Mouse (Mus musculus) forebrain, embryonic 11.5 days (tissue): ENCODE measurements around the gene Cd68. TPM values are rescaled to one million over a fixed set of nuclear protein-coding genes. Genes with fewer than 3 reads are reported as not detected.
A peak's percentile ranks its signal among the peaks of the same experiment; 100 is the strongest.

Experiments used
- ATAC-seq: fragments of 200-750 bp; cut with Nextera tagmentation; replicated peaks from 2 replicates; pipeline ENCODE4 v1.8.0; 2017; ENCODE audit warnings: moderate TSS enrichment; ENCODE audit not compliant: low FRiP score
- DNase-seq: peaks from one replicate; pipeline ENCODE4 v3.0.0-alpha.2; 2017; ENCODE audit warnings: low spot score
- H3K27ac ChIP-seq: fragments of 300-500 bp; sonication (generic); 2 replicates; pipeline ENCODE4 v1.5.1; 2014; ENCODE audit warnings: low read depth, low read length
- H3K27me3 ChIP-seq: fragments of 300-500 bp; sonication (generic); 2 replicates; pipeline ENCODE4 v1.6.1; 2014; ENCODE audit warnings: mild to moderate bottlenecking, low read length, mixed read lengths; ENCODE audit not compliant: control insufficient read depth, insufficient read depth
- H3K36me3 ChIP-seq: fragments of 300-500 bp; sonication (generic); 2 replicates; pipeline ENCODE4 v1.6.1; 2014; ENCODE audit warnings: mild to moderate bottlenecking, low read length, moderate library complexity, mixed read lengths; ENCODE audit not compliant: control insufficient read depth, insufficient read depth
- H3K4me1 ChIP-seq: fragments of 300-500 bp; sonication (generic); replicated peaks from 2 replicates; pipeline ENCODE4 v1.6.1; 2014; ENCODE audit warnings: low read length, mixed read lengths; ENCODE audit not compliant: control insufficient read depth, insufficient read depth
- H3K4me2 ChIP-seq: fragments of 300-500 bp; sonication (generic); 2 replicates; pipeline ENCODE4 v1.6.1; 2014; ENCODE audit warnings: low read depth, mild to moderate bottlenecking, low read length, moderate library complexity, mixed read lengths; ENCODE audit not compliant: severe bottlenecking
- H3K4me3 ChIP-seq: fragments of 300-500 bp; sonication (generic); 2 replicates; pipeline ENCODE4 v1.5.1; 2014; ENCODE audit warnings: low read depth, low read length
- H3K9ac ChIP-seq: fragments of 300-500 bp; sonication (generic); 2 replicates; pipeline ENCODE4 v1.6.1; 2014; ENCODE audit warnings: low read length
- H3K9me3 ChIP-seq: fragments of 300-500 bp; sonication (generic); 2 replicates; pipeline ENCODE4 v1.6.1; 2016; ENCODE audit warnings: low read length, mixed read lengths; ENCODE audit not compliant: control insufficient read depth
- WGBS: fragments of 180-500 bp; shearing (Covaris S2); extraction: QIAGEN DNeasy Blood & Tissue Kit; methylation state at CpG from one replicate; pipeline ENCODE4 v1.1.7; 2014; 5-methylcytosine and 5-hydroxymethylcytosine counted together
- polyA plus RNA-seq: library from polyadenylated mRNA; unstranded; fragments of >200 nt; fragmentation: Nextera tagmentation; extraction: Ambion mirVana; gene quantifications from 2 replicates; pipeline ENCODE4 v1.2.1, GENCODE M21; 2014

Cd68 gene
- polyA plus RNA-seq, 1 experiment from 2014 or later, result 6.3 TPM

DNA sequence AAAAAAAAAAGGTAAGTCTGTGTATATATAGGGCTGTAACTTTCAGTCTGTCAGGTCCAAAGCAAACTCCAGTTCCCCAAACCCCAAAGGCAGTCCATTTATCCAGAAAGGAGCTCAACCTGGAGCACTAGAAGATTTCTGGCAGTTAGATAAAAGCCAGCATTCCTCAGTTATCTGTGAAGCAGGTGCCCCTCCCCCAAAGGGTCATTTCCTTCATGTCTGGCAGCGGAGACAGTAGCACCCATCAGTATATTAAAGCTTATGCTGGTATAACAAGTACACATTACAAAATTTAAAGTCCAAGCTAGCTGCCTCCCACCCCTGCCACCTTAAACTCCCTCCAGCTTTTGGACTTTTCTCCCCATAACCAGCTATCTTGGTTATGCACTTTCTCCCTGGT is 33.6 kb upstream of the Cd68 start:
- Histone ChIP-seq H3K4me2 (no peak overlapping the region), H3K27me3 (no peaks in the 10 kb centered on the region), H3K27ac (no peak overlapping the region), H3K9me3 (no peaks in the 10 kb centered on the region), H3K4me3 (no peak overlapping the region), H3K4me1 (peaks cover 7% of the 10 kb centered on the region), H3K36me3 (no peaks in the 10 kb centered on the region), H3K9ac (no peak overlapping the region)
- no peak for ATAC-seq
- 74% methylated on average over 1 of the region's 1 CpGs for WGBS
- no peak for DNase-seq

DNA sequence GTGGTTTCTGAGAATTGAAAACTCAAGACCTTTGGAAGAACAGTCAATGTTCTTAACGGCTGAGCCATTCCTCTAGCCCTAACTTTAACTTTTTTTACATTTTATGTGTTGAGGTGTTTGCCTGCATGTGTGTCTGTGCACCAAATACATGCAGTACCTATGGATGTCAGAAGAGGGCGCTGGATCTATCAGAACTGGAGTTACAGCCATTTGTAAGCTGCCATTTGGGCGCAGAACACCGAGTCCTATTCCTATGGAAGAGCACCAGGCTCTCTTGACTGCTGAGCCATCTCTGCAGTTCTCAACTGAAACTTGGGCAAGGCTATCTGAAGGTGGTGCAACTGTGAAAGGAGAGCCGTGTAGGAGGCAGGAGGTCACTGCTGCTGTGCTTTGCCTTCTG is 32.6 kb upstream of the Cd68 start:
- Histone ChIP-seq H3K4me1 (peaks cover 7% of the 10 kb centered on the region), H3K4me3 (no peak overlapping the region), H3K9me3 (no peaks in the 10 kb centered on the region), H3K27ac (no peak overlapping the region), H3K9ac (no peak overlapping the region), H3K27me3 (no peaks in the 10 kb centered on the region), H3K36me3 (no peaks in the 10 kb centered on the region), H3K4me2 (no peak overlapping the region)
- 72% methylated on average over 5 of the region's 5 CpGs for WGBS
- ATAC-seq (no peak), DNase-seq (no peak)

DNA sequence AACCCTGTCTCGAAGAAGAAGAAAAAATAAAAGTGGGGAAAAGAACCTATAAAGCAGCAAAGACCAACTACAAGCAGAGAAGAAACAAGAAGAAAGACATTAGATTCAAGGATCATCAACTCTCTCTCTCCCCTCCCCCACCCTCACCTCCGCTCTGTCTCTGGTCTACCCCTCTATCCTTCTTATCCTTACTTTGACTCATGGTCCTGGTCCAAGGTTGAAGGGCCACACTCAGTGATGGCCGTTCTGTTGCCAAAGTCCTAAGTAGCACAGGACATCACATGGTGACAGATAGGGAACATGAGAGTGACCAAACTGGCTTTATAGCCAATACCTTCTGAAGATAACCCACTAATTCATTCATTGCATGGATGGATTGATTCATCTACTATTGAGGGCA is 31.4 kb upstream of the Cd68 start:
- no peak overlapping the region for H3K4me2 ChIP-seq
- H3K9ac ChIP-seq, result no peak overlapping the region
- DNase-seq (no peak), ATAC-seq (no peak)
- 90% methylated on average over 3 of the region's 3 CpGs for WGBS
- H3K9me3 ChIP-seq, result no peaks in the 10 kb centered on the region
- no peak overlapping the region for H3K27ac ChIP-seq
- H3K36me3 ChIP-seq, result no peaks in the 10 kb centered on the region
- no peaks in the 10 kb centered on the region for H3K27me3 ChIP-seq
- H3K4me3 ChIP-seq, result no peak overlapping the region
- peaks cover 7% of the 10 kb centered on the region for H3K4me1 ChIP-seq

DNA sequence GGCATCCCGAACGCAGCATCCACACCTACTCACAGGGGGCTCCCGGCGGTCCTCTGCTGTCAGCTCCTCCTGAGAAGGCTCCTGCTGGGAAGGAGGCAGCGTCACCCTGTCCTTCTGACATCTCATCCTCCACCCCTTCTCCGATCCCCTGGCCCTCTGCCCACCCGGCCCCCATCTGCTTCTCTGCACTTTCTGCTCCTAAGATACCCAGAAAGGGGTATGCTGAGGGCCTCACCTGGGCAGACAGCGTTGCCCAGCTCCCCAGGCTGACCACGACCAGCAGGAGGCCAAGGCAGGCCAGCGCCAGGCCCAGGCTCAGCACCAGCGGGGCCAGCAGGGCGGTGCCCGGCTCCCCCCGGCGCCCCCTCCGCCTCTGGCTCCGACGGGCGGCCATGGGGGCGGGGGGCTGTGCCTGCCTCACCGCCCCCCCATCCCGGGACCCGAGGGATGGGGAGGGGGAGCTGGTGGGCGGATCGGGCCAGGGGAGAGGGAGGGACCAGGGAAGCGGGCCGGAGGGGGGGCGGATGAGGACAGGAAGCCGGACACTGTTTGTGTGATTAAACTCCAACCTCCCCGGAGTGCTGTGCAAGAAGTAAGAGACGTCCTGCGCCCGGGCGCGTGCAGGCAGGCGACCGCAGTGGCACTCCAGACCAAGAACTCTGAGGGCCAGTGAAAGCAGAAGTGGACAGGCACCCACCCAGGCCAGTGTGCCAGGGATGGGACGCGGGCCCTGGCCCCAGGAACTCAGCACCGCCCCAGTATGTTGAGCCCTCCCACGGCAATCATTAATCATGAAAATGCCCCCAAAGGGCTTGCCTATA is 29.6 kb upstream of the Cd68 start, which contains the start of the genes Tnfsf12 and Tnfsfm13:
TSS of gene Tnfsf12 (minus strand) at position 489 of the 821 bp plus-strand sequence.
TSS of gene Tnfsfm13 (minus strand) at position 738 of the 821 bp plus-strand sequence.
- Histone ChIP-seq H3K4me2 (peak within 1 kb of the TSS; percentile 90), H3K9ac (peak within 1 kb of the TSS; percentile 75), H3K36me3 (no peaks in the 10 kb centered on the region), H3K4me1 (peaks cover 7% of the 10 kb centered on the region), H3K9me3 (no peaks in the 10 kb centered on the region), H3K27me3 (no peaks in the 10 kb centered on the region), H3K27ac (no peak within 1 kb of the TSS), H3K4me3 (peak within 1 kb of the TSS; percentile 40)
- DNase-seq, result peak; percentile 75
- no peak for ATAC-seq
- 1% methylated on average over 36 of the region's 41 CpGs for WGBS

DNA sequence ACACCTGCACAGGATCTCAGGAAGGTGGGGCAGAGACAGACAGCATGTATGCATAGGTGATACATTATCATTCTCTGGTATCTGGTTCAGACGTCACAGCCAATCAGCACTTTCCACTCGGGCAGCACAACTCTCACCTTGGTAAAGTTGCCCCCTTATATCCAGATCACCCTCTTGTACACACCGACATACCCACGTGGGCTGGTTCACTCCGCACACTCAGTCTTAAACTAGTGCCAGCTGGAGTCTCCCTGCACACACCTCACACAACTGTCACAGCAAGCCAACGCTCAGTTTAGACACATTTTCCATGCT is 29.1 kb upstream of the Cd68 start:
- whole genome bisulfite sequencing, result 33% methylated on average over 6 of the region's 6 CpGs
- Histone ChIP-seq H3K9me3 (no peaks in the 10 kb centered on the region), H3K4me1 (peaks cover 7% of the 10 kb centered on the region), H3K27me3 (no peaks in the 10 kb centered on the region), H3K4me2 (peak overlapping the region; percentile 90), H3K27ac (no peak overlapping the region), H3K9ac (peak overlapping the region; percentile 75; the same call in 1 of the 2 replicates), H3K36me3 (no peaks in the 10 kb centered on the region), H3K4me3 (peak overlapping the region; percentile 40; the same call in 1 of the 2 replicates)
- ATAC-seq (no peak), DNase-seq (no peak)

DNA sequence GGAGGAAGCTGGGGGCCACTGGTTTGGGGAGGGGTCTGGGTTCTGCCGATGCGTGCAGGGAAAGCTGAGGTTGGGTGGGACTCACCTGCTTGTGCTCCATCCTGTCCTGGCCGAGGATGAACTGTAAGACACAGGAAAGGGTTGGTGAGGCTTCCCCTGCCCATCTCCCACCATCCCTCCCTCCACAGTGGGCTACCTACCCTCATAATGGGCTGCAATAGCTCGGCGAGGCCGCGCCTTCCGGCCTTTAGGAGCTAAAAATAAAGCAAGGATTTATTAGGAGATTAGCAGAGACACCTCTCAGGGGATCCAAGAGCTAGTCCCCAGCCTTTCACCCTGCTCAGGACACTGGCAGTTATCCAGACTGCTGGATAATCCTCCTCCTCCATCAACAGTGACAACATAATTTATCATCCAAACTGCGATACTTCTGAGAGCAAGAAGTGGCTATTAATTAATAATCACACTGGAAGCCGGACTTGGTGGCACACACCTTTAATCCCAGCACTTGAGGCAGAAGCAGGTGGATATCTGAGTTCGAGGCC is 27.5 kb upstream of the Cd68 start:
- no peaks in the 10 kb centered on the region for H3K36me3 ChIP-seq
- peaks cover 7% of the 10 kb centered on the region for H3K4me1 ChIP-seq
- H3K9ac ChIP-seq, result no peak overlapping the region
- no peak overlapping the region for H3K4me3 ChIP-seq
- no peaks in the 10 kb centered on the region for H3K9me3 ChIP-seq
- ATAC-seq, result no peak
- WGBS, result 66% methylated on average over 11 of the region's 11 CpGs
- H3K27ac ChIP-seq, result no peak overlapping the region
- DNase-seq, result no peak
- no peaks in the 10 kb centered on the region for H3K27me3 ChIP-seq
- H3K4me2 ChIP-seq, result no peak overlapping the region

DNA sequence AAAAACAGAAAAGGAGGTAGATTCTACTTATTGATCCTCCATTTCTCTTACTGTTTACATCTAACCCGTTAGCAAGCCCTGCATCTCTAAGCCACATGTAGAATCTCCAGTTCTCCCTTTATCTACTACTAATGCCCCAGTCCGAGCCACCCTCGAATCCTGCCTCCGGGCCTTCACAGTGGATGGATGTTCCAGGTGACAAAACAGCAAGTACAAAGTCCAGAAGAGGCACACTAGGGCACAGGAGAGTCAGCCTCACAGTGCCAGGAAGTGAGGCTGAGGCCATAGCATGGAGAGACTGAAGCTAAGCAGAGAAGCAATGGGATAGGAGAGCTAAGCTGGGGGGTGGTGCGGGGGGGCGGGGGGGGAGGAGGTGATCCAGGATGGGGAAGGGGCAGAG is 26.9 kb upstream of the Cd68 start:
- Histone ChIP-seq H3K27me3 (no peaks in the 10 kb centered on the region), H3K9me3 (no peaks in the 10 kb centered on the region), H3K9ac (no peak overlapping the region), H3K27ac (no peak overlapping the region), H3K4me3 (no peak overlapping the region), H3K4me2 (no peak overlapping the region), H3K36me3 (no peaks in the 10 kb centered on the region), H3K4me1 (peaks cover 7% of the 10 kb centered on the region)
- DNase-seq (no peak), ATAC-seq (no peak)
- WGBS, result 85% methylated on average over 6 of the region's 6 CpGs

DNA sequence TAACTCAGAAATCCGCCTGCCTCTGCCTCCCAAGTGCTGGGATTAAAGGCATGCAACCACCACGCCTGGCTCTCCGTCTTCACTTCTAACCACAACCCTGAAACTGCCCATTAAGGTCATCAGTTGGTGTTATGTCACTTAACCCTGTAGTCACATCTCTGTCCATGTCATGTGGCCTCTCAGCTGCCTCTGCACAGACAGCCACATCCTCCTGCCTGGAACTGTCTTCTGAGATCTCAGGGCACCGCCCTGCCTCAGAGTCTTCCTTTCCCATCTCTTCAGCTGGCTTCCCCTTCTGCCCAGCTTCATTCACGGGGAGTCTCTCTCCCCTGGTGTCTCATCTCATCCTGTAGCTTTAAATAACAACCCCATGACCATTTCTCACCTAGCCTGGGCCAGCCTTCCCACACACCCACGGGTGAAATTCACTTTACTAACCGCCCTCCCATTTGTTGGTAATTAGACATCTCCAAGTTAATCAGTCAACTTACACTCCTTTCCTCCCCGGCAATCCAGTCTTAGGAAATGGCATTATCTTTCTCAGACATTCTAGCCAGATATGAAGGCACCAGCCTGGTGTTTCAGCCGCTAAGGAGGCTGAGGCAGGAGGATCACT is 26.4 kb upstream of the Cd68 start:
- no peak overlapping the region for H3K27ac ChIP-seq
- no peaks in the 10 kb centered on the region for H3K9me3 ChIP-seq
- H3K27me3 ChIP-seq, result no peaks in the 10 kb centered on the region
- DNase-seq (no peak), ATAC-seq (no peak)
- 83% methylated on average over 9 of the region's 9 CpGs for WGBS
- H3K9ac ChIP-seq, result no peak overlapping the region
- H3K4me2 ChIP-seq, result no peak overlapping the region
- no peak overlapping the region for H3K4me3 ChIP-seq
- no peaks in the 10 kb centered on the region for H3K36me3 ChIP-seq
- peaks cover 7% of the 10 kb centered on the region for H3K4me1 ChIP-seq
